Comparison of ENCODE assay signal across 15 mouse cellular contexts in genomic region chr9:86188873-86189272, GRCm38 (mm10).
"Had no signal": no experiment of that assay in that cellular context is flagged by ENCODE, and none has a peak within 500 bp of the region (broad histone marks: within the 10 kb centered on the region; RNA-seq: fewer than 3 reads in every experiment).

No protein-coding gene starts in this region.

- H3K9ac ChIP-seq: limb, embryonic 15.5 days; liver, embryonic 12.5 days; lung, embryonic 14.5 days; neural tube, embryonic 15.5 days had no signal

- DNase-seq: kidney, adult 18-20 months; kidney, postnatal 10 days; kidney, postnatal 4 days; left cerebral cortex, postnatal 4 days; lung, embryonic 14.5 days; lung, postnatal 10 days; lung, postnatal 4 days; right cerebral cortex, adult 18-20 months; right cerebral cortex, postnatal 25 days; thymus, postnatal 36 days had no signal

- H3K4me1 ChIP-seq: liver, embryonic 12.5 days; megakaryocyte, embryonic 14.5 days; neural tube, embryonic 15.5 days had no signal

- H3K4me2 ChIP-seq: limb, embryonic 15.5 days; liver, embryonic 12.5 days; lung, embryonic 14.5 days; neural tube, embryonic 15.5 days had no signal

- H3K27ac ChIP-seq: limb, embryonic 15.5 days; liver, embryonic 12.5 days; neural tube, embryonic 15.5 days had no signal

- ATAC-seq: liver, embryonic 12.5 days had no signal

- H3K4me3 ChIP-seq: limb, embryonic 15.5 days; liver, embryonic 12.5 days; megakaryocyte, embryonic 14.5 days; myocyte; neural tube, embryonic 15.5 days had no signal

- H3K36me3 ChIP-seq: limb, embryonic 15.5 days; liver, embryonic 12.5 days; neural tube, embryonic 15.5 days had no signal

- H3K27me3 ChIP-seq: limb, embryonic 15.5 days; liver, embryonic 12.5 days; megakaryocyte, embryonic 14.5 days; neural tube, embryonic 15.5 days had no signal

- H3K9me3 ChIP-seq: limb, embryonic 15.5 days; liver, embryonic 12.5 days; megakaryocyte, embryonic 14.5 days; neural tube, embryonic 15.5 days had no signal
